Mouse (Mus musculus): ENCODE results near the gene Krt14. TPM values are rescaled to one million over a fixed set of nuclear protein-coding genes. Genes with fewer than 3 reads are reported as not detected.

Gene Krt14
- total and polyA plus RNA-seq, 3 experiments: 0.31 to 0.47 TPM; not detected in 1

DNA sequence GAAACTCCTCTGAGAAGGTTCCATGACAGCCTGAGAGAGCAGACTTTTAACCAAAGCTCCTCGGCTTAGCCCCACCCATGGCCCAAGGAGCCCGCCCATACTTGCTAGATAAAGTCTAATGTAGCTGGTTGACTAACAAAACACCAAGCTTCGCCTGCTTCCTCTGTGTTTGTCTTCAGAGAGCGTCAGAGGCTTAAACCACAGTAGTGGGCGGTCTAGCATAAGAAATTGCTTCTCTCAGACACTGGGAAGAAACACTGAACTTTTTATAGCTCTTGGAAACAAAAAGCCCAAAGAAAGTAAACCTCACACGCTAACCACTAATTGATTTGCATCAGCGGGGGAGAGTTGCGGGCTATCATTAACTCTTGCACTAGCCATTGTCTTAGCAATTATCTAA is 14.4 kb upstream of the Krt14 start:
- no peak for DNase-seq
- TF ChIP-seq EP300 (IDR thresholded peaks at IDR 0.05; ENCODE audit: insufficient read depth, low read depth, low read length): no peak
- TF ChIP-seq POLR2A (IDR thresholded peaks at IDR 0.05; ENCODE audit: insufficient read depth, low read depth, low read length): no peak
- no peak for TF ChIP-seq CTCF (IDR thresholded peaks at IDR 0.05)
- 60% methylated on average over 8 of the region's 8 CpGs for WGBS
- no peaks in the 10 kb centered on the region for H3K27me3 ChIP-seq (ENCODE audit: control insufficient read depth, insufficient read depth, low read length)
- no peaks in the 10 kb centered on the region for H3K79me2 ChIP-seq (replicated peaks; ENCODE audit: control insufficient read depth, insufficient read depth, low read length)
- H3K4me3 ChIP-seq: no peak overlapping the region
- intact Hi-C loops (cut with DNase I): no loop called here
- no peaks in the 10 kb centered on the region for H3K4me1 ChIP-seq (ENCODE audit: control insufficient read depth, insufficient read depth, low read length)
- H3K27ac ChIP-seq: no peak overlapping the region
- H3K36me3 ChIP-seq (ENCODE audit: control insufficient read depth, insufficient read depth, low read length): no peaks in the 10 kb centered on the region
- H3K9ac ChIP-seq (ENCODE audit: low read depth, low read length): no peak overlapping the region

DNA sequence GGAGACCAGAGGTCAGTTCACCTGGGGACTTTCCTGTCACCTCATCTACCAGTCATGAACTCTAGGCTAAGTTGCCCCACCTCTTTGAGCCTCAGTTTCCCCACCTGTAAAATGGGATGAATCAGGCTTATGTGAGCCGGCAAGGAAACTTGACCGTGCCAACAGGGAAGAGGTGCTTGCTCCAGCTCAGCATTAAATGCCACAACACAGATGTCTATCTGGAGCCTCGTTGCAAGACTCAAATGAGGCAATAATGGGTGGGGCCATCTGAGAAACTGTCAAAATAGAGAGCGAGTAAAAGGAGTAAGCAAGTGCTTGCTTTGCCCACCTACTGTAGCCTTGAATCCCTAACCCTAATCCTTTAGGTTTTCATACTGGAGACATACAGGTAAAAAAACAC is 12.0 kb upstream of the Krt14 start:
- Histone ChIP-seq H3K4me3 (no peak overlapping the region), H3K27ac (no peak overlapping the region), H3K36me3 (ENCODE audit: control insufficient read depth, insufficient read depth, low read length) (no peaks in the 10 kb centered on the region), H3K27me3 (ENCODE audit: control insufficient read depth, insufficient read depth, low read length) (no peaks in the 10 kb centered on the region), H3K9ac (ENCODE audit: low read depth, low read length) (no peak overlapping the region), H3K4me1 (ENCODE audit: control insufficient read depth, insufficient read depth, low read length) (no peaks in the 10 kb centered on the region), H3K79me2 (replicated peaks; ENCODE audit: control insufficient read depth, insufficient read depth, low read length) (no peaks in the 10 kb centered on the region)
- TF ChIP-seq EP300 (IDR thresholded peaks at IDR 0.05; ENCODE audit: insufficient read depth, low read depth, low read length) (no peak), CTCF (IDR thresholded peaks at IDR 0.05) (no peak), POLR2A (IDR thresholded peaks at IDR 0.05; ENCODE audit: insufficient read depth, low read depth, low read length) (no peak)
- WGBS: 79% methylated on average over 4 of the region's 4 CpGs
- DNase-seq: no peak
- intact Hi-C loops (cut with DNase I): no loop called here

- Histone ChIP-seq H3K4me1 (ENCODE audit: control insufficient read depth, insufficient read depth, low read length) (no peaks in the 10 kb centered on the region), H3K27me3 (ENCODE audit: control insufficient read depth, insufficient read depth, low read length) (no peaks in the 10 kb centered on the region), H3K36me3 (ENCODE audit: control insufficient read depth, insufficient read depth, low read length) (no peaks in the 10 kb centered on the region), H3K4me3 (no peak overlapping the region), H3K9ac (ENCODE audit: low read depth, low read length) (no peak overlapping the region), H3K27ac (no peak overlapping the region), H3K79me2 (replicated peaks; ENCODE audit: control insufficient read depth, insufficient read depth, low read length) (no peaks in the 10 kb centered on the region)
- intact Hi-C loops (cut with DNase I): no loop called here
- TF ChIP-seq POLR2A (IDR thresholded peaks at IDR 0.05; ENCODE audit: insufficient read depth, low read depth, low read length): no peak
- TF ChIP-seq EP300 (IDR thresholded peaks at IDR 0.05; ENCODE audit: insufficient read depth, low read depth, low read length): no peak
- TF ChIP-seq CTCF (IDR thresholded peaks at IDR 0.05): no peak
- no peak for DNase-seq
- WGBS: 21% methylated on average over 6 of the region's 6 CpGs
These were observed 1.2 kb upstream of the Krt14 start for GRCm38 (mm10) chr11:100208542-100208941.

- TF ChIP-seq CTCF (IDR thresholded peaks at IDR 0.05): no peak
- TF ChIP-seq EP300 (IDR thresholded peaks at IDR 0.05; ENCODE audit: insufficient read depth, low read depth, low read length): no peak
- TF ChIP-seq POLR2A (IDR thresholded peaks at IDR 0.05; ENCODE audit: insufficient read depth, low read depth, low read length): no peak
- Histone ChIP-seq H3K9ac (ENCODE audit: low read depth, low read length) (no peak overlapping the region), H3K27ac (no peak overlapping the region), H3K36me3 (ENCODE audit: control insufficient read depth, insufficient read depth, low read length) (no peaks in the 10 kb centered on the region), H3K4me3 (no peak overlapping the region), H3K79me2 (replicated peaks; ENCODE audit: control insufficient read depth, insufficient read depth, low read length) (no peaks in the 10 kb centered on the region), H3K27me3 (ENCODE audit: control insufficient read depth, insufficient read depth, low read length) (no peaks in the 10 kb centered on the region), H3K4me1 (ENCODE audit: control insufficient read depth, insufficient read depth, low read length) (no peaks in the 10 kb centered on the region)
- no peak for DNase-seq
- WGBS: 14% methylated on average over 6 of the region's 6 CpGs
- intact Hi-C loops (cut with DNase I): no loop called here
These were observed 3.9 kb downstream of the Krt14 start for GRCm38 (mm10) chr11:100203448-100203847.

DNA sequence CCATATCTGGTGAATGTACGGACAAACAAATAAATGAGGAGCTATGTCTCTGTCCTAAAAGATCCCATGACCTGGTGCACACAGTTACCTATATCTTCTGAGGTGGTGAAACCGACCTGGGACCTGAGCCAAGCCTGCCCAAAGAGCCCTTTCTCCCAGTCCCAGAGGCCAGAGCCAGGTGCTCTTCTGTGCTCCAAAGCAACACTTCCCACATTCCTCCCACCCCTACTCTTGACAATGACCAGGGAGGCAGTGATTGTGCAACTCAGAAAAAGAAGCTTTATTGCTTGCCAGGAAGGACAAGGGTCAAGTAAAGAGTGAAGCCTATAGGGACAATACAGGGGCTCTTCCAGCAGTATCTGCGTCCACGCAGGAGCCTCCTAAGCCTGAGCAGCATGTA is 4.4 kb downstream of the Krt14 start:
- no peaks in the 10 kb centered on the region for H3K36me3 ChIP-seq (ENCODE audit: control insufficient read depth, insufficient read depth, low read length)
- H3K9ac ChIP-seq (ENCODE audit: low read depth, low read length): no peak overlapping the region
- no peak overlapping the region for H3K27ac ChIP-seq
- no peak for TF ChIP-seq EP300 (IDR thresholded peaks at IDR 0.05; ENCODE audit: insufficient read depth, low read depth, low read length)
- TF ChIP-seq POLR2A (IDR thresholded peaks at IDR 0.05; ENCODE audit: insufficient read depth, low read depth, low read length): no peak
- TF ChIP-seq CTCF (IDR thresholded peaks at IDR 0.05): no peak
- no peaks in the 10 kb centered on the region for H3K27me3 ChIP-seq (ENCODE audit: control insufficient read depth, insufficient read depth, low read length)
- H3K4me1 ChIP-seq (ENCODE audit: control insufficient read depth, insufficient read depth, low read length): no peaks in the 10 kb centered on the region
- WGBS: 74% methylated on average over 4 of the region's 4 CpGs
- no peaks in the 10 kb centered on the region for H3K79me2 ChIP-seq (replicated peaks; ENCODE audit: control insufficient read depth, insufficient read depth, low read length)
- intact Hi-C loops (cut with DNase I): no loop called here
- no peak overlapping the region for H3K4me3 ChIP-seq
- DNase-seq: no peak

DNA sequence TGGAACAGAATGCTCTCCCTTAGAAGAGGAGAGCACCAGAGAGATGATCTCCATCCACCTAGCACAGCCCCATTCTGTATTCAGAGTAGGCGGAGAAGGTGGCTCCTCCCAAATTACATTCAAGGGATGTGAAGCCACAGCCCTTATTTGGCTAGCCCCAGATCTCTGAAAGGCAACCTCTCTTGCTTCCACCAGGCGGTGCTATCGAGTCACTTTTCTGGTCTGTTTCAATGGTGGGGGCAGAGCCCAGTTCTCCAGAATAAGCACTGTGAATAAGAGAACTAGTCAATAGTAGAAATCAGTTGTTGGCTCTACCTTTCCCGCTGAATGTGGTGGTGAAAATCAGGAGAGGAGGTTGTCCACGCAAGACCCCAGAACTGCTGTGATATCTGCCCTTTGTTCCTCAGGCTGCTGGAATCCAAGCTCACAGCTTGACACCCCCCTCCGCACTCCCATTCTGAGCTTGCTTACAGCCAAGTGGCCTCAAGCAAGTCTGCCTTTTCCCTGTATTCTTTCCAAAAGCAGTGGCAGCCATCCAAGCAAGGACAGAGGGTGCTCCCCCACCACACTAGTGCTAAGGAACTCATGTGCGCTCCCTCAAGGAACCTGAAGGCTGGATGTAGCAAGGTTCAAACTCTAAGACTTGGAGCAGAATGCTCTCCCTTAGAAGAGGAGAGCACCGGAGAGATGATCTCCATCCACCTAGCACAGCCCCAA is 7.1 kb downstream of the Krt14 start:
- Histone ChIP-seq H3K79me2 (replicated peaks; ENCODE audit: control insufficient read depth, insufficient read depth, low read length) (no peaks in the 10 kb centered on the region), H3K27me3 (ENCODE audit: control insufficient read depth, insufficient read depth, low read length) (no peaks in the 10 kb centered on the region), H3K4me1 (ENCODE audit: control insufficient read depth, insufficient read depth, low read length) (no peaks in the 10 kb centered on the region), H3K4me3 (no peak overlapping the region), H3K36me3 (ENCODE audit: control insufficient read depth, insufficient read depth, low read length) (no peaks in the 10 kb centered on the region), H3K27ac (no peak overlapping the region), H3K9ac (ENCODE audit: low read depth, low read length) (no peak overlapping the region)
- intact Hi-C loops (cut with DNase I): no loop called here
- DNase-seq: no peak
- WGBS: 41% methylated on average over 8 of the region's 8 CpGs
- TF ChIP-seq CTCF (IDR thresholded peaks at IDR 0.05): peak; percentile 45
- no peak for TF ChIP-seq EP300 (IDR thresholded peaks at IDR 0.05; ENCODE audit: insufficient read depth, low read depth, low read length)

All from heart, adult 2 months (tissue).